Mouse (Mus musculus) liver, embryonic 15.5 days (tissue): Measurements from ENCODE around the gene Faim2. TPM values are rescaled to one million over a fixed set of nuclear protein-coding genes. Genes with fewer than 3 reads are reported as not detected.

Experiments
- ATAC-seq: fragments of 200-750 bp; cut with Nextera tagmentation; 2 replicates; pipeline ENCODE4 v1.8.0; 2017; ENCODE audit warnings: moderate number of reproducible peaks, mild to moderate bottlenecking, moderate library complexity; ENCODE audit not compliant: insufficient read depth
- H3K27ac ChIP-seq: fragments of 300-500 bp; sonication (generic); replicated peaks from 2 replicates; pipeline ENCODE4 v1.5.1; 2015; ENCODE audit warnings: mild to moderate bottlenecking, inconsistent platforms
- H3K27me3 ChIP-seq: fragments of 300-500 bp; sonication (generic); 2 replicates; pipeline ENCODE4 v1.6.1; 2015; ENCODE audit warnings: mild to moderate bottlenecking, inconsistent platforms
- H3K36me3 ChIP-seq: fragments of 300-500 bp; sonication (generic); replicated peaks from 2 replicates; pipeline ENCODE4 v1.6.1; 2015; ENCODE audit warnings: moderate library complexity, mild to moderate bottlenecking, inconsistent platforms
- H3K4me1 ChIP-seq: fragments of 300-500 bp; sonication (generic); replicated peaks from 2 replicates; pipeline ENCODE4 v1.6.1; 2015; ENCODE audit warnings: inconsistent platforms
- H3K4me2 ChIP-seq: fragments of 300-500 bp; sonication (generic); 2 replicates; pipeline ENCODE4 v1.6.1; 2015; ENCODE audit warnings: moderate library complexity, mild to moderate bottlenecking, inconsistent platforms
- H3K4me3 ChIP-seq: fragments of 300-500 bp; sonication (generic); replicated peaks from 2 replicates; pipeline ENCODE4 v1.5.1; 2015; ENCODE audit warnings: mild to moderate bottlenecking, inconsistent platforms
- H3K9ac ChIP-seq: fragments of 300-500 bp; sonication (generic); 2 replicates; pipeline ENCODE4 v1.6.1; 2015; ENCODE audit warnings: moderate library complexity, mild to moderate bottlenecking, inconsistent platforms
- H3K9me3 ChIP-seq: fragments of 300-500 bp; sonication (generic); replicated peaks from 2 replicates; pipeline ENCODE4 v1.6.1; 2016; ENCODE audit warnings: inconsistent platforms
- WGBS: fragments of 180-500 bp; shearing (Covaris S2); methylation state at CpG from one replicate; pipeline ENCODE4 v1.1.7; 2015; ENCODE audit warnings: mixed read lengths; ENCODE audit not compliant: insufficient replicate concordance; 5-methylcytosine and 5-hydroxymethylcytosine counted together
- polyA plus RNA-seq: library from polyadenylated mRNA; unstranded; fragments of >200 nt; fragmentation: Nextera tagmentation; extraction: Ambion mirVana; gene quantifications from 2 replicates; pipeline ENCODE4 v1.2.1, GENCODE M21; 2015

Gene Faim2
- polyA plus RNA-seq, 1 experiment from 2014 or later = 0.13 TPM

- ATAC-seq = no peak
- Histone ChIP-seq H3K27ac (no peak overlapping the region), H3K27me3 (no peaks in the 10 kb centered on the region), H3K36me3 (no peaks in the 10 kb centered on the region), H3K4me3 (no peak overlapping the region), H3K9ac (no peak overlapping the region), H3K9me3 (no peaks in the 10 kb centered on the region), H3K4me2 (no peak overlapping the region), H3K4me1 (peaks cover 4% of the 10 kb centered on the region; the same call in 1 of the 2 replicates)
- WGBS = 57% methylated on average over 15 of the region's 15 CpGs
These were observed 22.5 kb downstream of the Faim2 start for GRCm38 (mm10) chr15:99505324-99506095.

GRCm38 (mm10) chr15:99503256-99503655, 24.7 kb downstream of the Faim2 start:
- Histone ChIP-seq H3K9me3 (no peaks in the 10 kb centered on the region), H3K4me3 (no peak overlapping the region), H3K27me3 (no peaks in the 10 kb centered on the region), H3K9ac (no peak overlapping the region), H3K4me2 (no peak overlapping the region), H3K36me3 (no peaks in the 10 kb centered on the region), H3K4me1 (peaks cover 20% of the 10 kb centered on the region), H3K27ac (no peak overlapping the region)
- no peak for ATAC-seq
- WGBS = 56% methylated on average over 5 of the region's 5 CpGs

GRCm38 (mm10) chr15:99502311-99502831, 25.6 kb downstream of the Faim2 start:
- no peak for ATAC-seq

GRCm38 (mm10) chr15:99501292-99502260, 26.4 kb downstream of the Faim2 start:
- Histone ChIP-seq H3K4me3 (no peak overlapping the region), H3K36me3 (no peaks in the 10 kb centered on the region), H3K9me3 (no peaks in the 10 kb centered on the region), H3K4me1 (peaks cover 23% of the 10 kb centered on the region), H3K27me3 (no peaks in the 10 kb centered on the region), H3K4me2 (no peak overlapping the region), H3K27ac (no peak overlapping the region), H3K9ac (no peak overlapping the region)
- WGBS = 69% methylated on average over 20 of the region's 20 CpGs
- ATAC-seq = no peak

More at GRCm38 (mm10) chr15:99502311-99502831, 25.6 kb downstream of the Faim2 start:
- H3K27me3 ChIP-seq = no peaks in the 10 kb centered on the region
- H3K9ac ChIP-seq = no peak overlapping the region
- H3K4me3 ChIP-seq = no peak overlapping the region
- no peak overlapping the region for H3K27ac ChIP-seq
- no peak overlapping the region for H3K4me2 ChIP-seq
- H3K9me3 ChIP-seq = no peaks in the 10 kb centered on the region
- H3K4me1 ChIP-seq = peaks cover 23% of the 10 kb centered on the region
- 61% methylated on average over 12 of the region's 12 CpGs for WGBS
- no peaks in the 10 kb centered on the region for H3K36me3 ChIP-seq

- no peak overlapping the region for H3K9ac ChIP-seq
- H3K4me1 ChIP-seq = peaks cover 23% of the 10 kb centered on the region
- no peaks in the 10 kb centered on the region for H3K36me3 ChIP-seq
- 0 out of 2 replicates have a peak, but pooled peaks cover 3% of the 10 kb centered on the region for H3K27me3 ChIP-seq
- H3K9me3 ChIP-seq = no peaks in the 10 kb centered on the region
- H3K4me2 ChIP-seq = no peak overlapping the region
- H3K4me3 ChIP-seq = no peak overlapping the region
- no peak overlapping the region for H3K27ac ChIP-seq
- ATAC-seq = no peak
- WGBS = 23% methylated on average over 5 of the region's 5 CpGs
These were observed 27.6 kb downstream of the Faim2 start for GRCm38 (mm10) chr15:99500320-99500719.

- Histone ChIP-seq H3K4me1 (peaks cover 23% of the 10 kb centered on the region), H3K9ac (no peak overlapping the region), H3K4me2 (no peak overlapping the region), H3K27ac (no peak overlapping the region), H3K9me3 (no peaks in the 10 kb centered on the region), H3K4me3 (no peak overlapping the region), H3K36me3 (no peaks in the 10 kb centered on the region), H3K27me3 (peaks cover 4% of the 10 kb centered on the region; the same call in 1 of the 2 replicates)
- ATAC-seq = no peak
- 32% methylated on average over 6 of the region's 6 CpGs for WGBS
These were observed 28.2 kb downstream of the Faim2 start for GRCm38 (mm10) chr15:99499726-99500125.

- WGBS = 19% methylated on average over 4 of the region's 4 CpGs
These were observed 29.2 kb downstream of the Faim2 start for GRCm38 (mm10) chr15:99498781-99499180.

GRCm38 (mm10) chr15:99498356-99498755, 29.6 kb downstream of the Faim2 start:
- Histone ChIP-seq H3K27me3 (peaks cover 7% of the 10 kb centered on the region; the same call in 1 of the 2 replicates), H3K9ac (no peak overlapping the region), H3K36me3 (no peaks in the 10 kb centered on the region), H3K4me1 (peaks cover 23% of the 10 kb centered on the region), H3K9me3 (no peaks in the 10 kb centered on the region), H3K27ac (0 out of 2 replicates have a peak overlapping the region, but pooled peaks have one; percentile 14), H3K4me3 (no peak overlapping the region), H3K4me2 (no peak overlapping the region)
- no peak for ATAC-seq
- 54% methylated on average over 4 of the region's 4 CpGs for WGBS

More at GRCm38 (mm10) chr15:99498781-99499180, 29.2 kb downstream of the Faim2 start:
- H3K9me3 ChIP-seq = no peaks in the 10 kb centered on the region
- no peak overlapping the region for H3K9ac ChIP-seq
- no peak overlapping the region for H3K4me2 ChIP-seq
- H3K4me1 ChIP-seq = peaks cover 23% of the 10 kb centered on the region
- H3K4me3 ChIP-seq = no peak overlapping the region
- ATAC-seq = 0 out of 2 replicates have a peak, but pooled peaks have one; percentile 29
- no peaks in the 10 kb centered on the region for H3K36me3 ChIP-seq
- H3K27me3 ChIP-seq = peaks cover 7% of the 10 kb centered on the region; the same call in 1 of the 2 replicates
- H3K27ac ChIP-seq = 0 out of 2 replicates have a peak overlapping the region, but pooled peaks have one; percentile 14

GRCm38 (mm10) chr15:99497527-99498242, 30.3 kb downstream of the Faim2 start:
- Histone ChIP-seq H3K4me3 (no peak overlapping the region), H3K9ac (no peak overlapping the region), H3K4me2 (peak overlapping the region; percentile 23), H3K27ac (peak overlapping the region; percentile 14; the same call in 1 of the 2 replicates), H3K9me3 (no peaks in the 10 kb centered on the region), H3K36me3 (no peaks in the 10 kb centered on the region), H3K27me3 (peaks cover 7% of the 10 kb centered on the region; the same call in 1 of the 2 replicates), H3K4me1 (peaks cover 23% of the 10 kb centered on the region)
- no peak for ATAC-seq
- 32% methylated on average over 12 of the region's 12 CpGs for WGBS

GRCm38 (mm10) chr15:99497061-99497460, 30.9 kb downstream of the Faim2 start:
- Histone ChIP-seq H3K4me3 (no peak overlapping the region), H3K27me3 (peaks cover 13% of the 10 kb centered on the region; the same call in 1 of the 2 replicates), H3K4me2 (no peak overlapping the region; the same call in 1 of the 2 replicates), H3K36me3 (no peaks in the 10 kb centered on the region), H3K4me1 (peaks cover 23% of the 10 kb centered on the region), H3K9ac (no peak overlapping the region), H3K27ac (no peak overlapping the region; the same call in 1 of the 2 replicates), H3K9me3 (no peaks in the 10 kb centered on the region)
- 12% methylated on average over 4 of the region's 4 CpGs for WGBS
- no peak for ATAC-seq
